Mouse (Mus musculus): ENCODE results near the gene Prkcb.

Prkcb gene

GRCm38 (mm10) chr7:122289243-122290111, 926 bp downstream of the Prkcb start:
- DNase-seq (ENCODE audit: low spot score in 2 of 2): peak; percentile 62 to 67

GRCm38 (mm10) chr7:122290165-122290564, 1.6 kb downstream of the Prkcb start:
- DNase-seq (ENCODE audit: low spot score in 2 of 2): peak; percentile 45 to 55

GRCm38 (mm10) chr7:122290771-122291170, 2.2 kb downstream of the Prkcb start:
- DNase-seq (ENCODE audit: low spot score in 2 of 2): no peak

- DNase-seq (ENCODE audit: low spot score in 2 of 2): no peak
Observed at GRCm38 (mm10) chr7:122292151-122292550, 3.6 kb downstream of the Prkcb start.

- no peak for DNase-seq (ENCODE audit: low spot score in 2 of 2)
Observed at GRCm38 (mm10) chr7:122294111-122294510, 5.6 kb downstream of the Prkcb start.

GRCm38 (mm10) chr7:122295363-122295762, 6.8 kb downstream of the Prkcb start:
- DNase-seq (ENCODE audit: low spot score in 2 of 2): no peak

- no peak for DNase-seq (ENCODE audit: low spot score in 2 of 2)
Observed at GRCm38 (mm10) chr7:122296331-122296730, 7.8 kb downstream of the Prkcb start.

GRCm38 (mm10) chr7:122296805-122297204, 8.3 kb downstream of the Prkcb start:
- no peak for DNase-seq (ENCODE audit: low spot score in 2 of 2)

- no peak for DNase-seq (ENCODE audit: low spot score in 2 of 2)
Observed at GRCm38 (mm10) chr7:122297627-122298026, 9.1 kb downstream of the Prkcb start.

- DNase-seq (ENCODE audit: low spot score in 2 of 2): no peak
Observed at GRCm38 (mm10) chr7:122298715-122299114, 10.2 kb downstream of the Prkcb start.

GRCm38 (mm10) chr7:122300538-122300937, 12.0 kb downstream of the Prkcb start:
- no peak for DNase-seq (ENCODE audit: low spot score in 2 of 2)

- no peak for DNase-seq (ENCODE audit: low spot score in 2 of 2)
Observed at GRCm38 (mm10) chr7:122302538-122302937, 14.0 kb downstream of the Prkcb start.

GRCm38 (mm10) chr7:122303988-122304387, 15.4 kb downstream of the Prkcb start:
- DNase-seq (ENCODE audit: low spot score in 2 of 2): no peak

- no peak for DNase-seq (ENCODE audit: low spot score in 2 of 2)
Observed at GRCm38 (mm10) chr7:122304521-122304920, 16.0 kb downstream of the Prkcb start.

- no peak for DNase-seq (ENCODE audit: low spot score in 2 of 2)
Observed at GRCm38 (mm10) chr7:122307241-122307640, 18.7 kb downstream of the Prkcb start.

- no peak for DNase-seq (ENCODE audit: low spot score in 2 of 2)
Observed at GRCm38 (mm10) chr7:122308661-122309060, 20.1 kb downstream of the Prkcb start.

- DNase-seq (ENCODE audit: low spot score in 2 of 2): peak; percentile 59 to 62
Observed at GRCm38 (mm10) chr7:122309909-122310725, 21.6 kb downstream of the Prkcb start.

GRCm38 (mm10) chr7:122310726-122311018, 22.1 kb downstream of the Prkcb start:
- no peak for DNase-seq (ENCODE audit: low spot score in 2 of 2)

GRCm38 (mm10) chr7:122313690-122314477, 25.3 kb downstream of the Prkcb start:
- no peak for DNase-seq (ENCODE audit: low spot score in 2 of 2)

GRCm38 (mm10) chr7:122315720-122316331, 27.3 kb downstream of the Prkcb start:
- DNase-seq (ENCODE audit: low spot score in 2 of 2): peak; percentile 74 to 81

- DNase-seq (ENCODE audit: low spot score in 2 of 2): no peak
Observed at GRCm38 (mm10) chr7:122316681-122317080, 28.1 kb downstream of the Prkcb start.

GRCm38 (mm10) chr7:122317485-122317884, 28.9 kb downstream of the Prkcb start:
- peak; percentile 85 to 89 for DNase-seq (ENCODE audit: low spot score in 2 of 2)
